Mouse (Mus musculus) lung, embryonic 14.5 days (tissue): ENCODE results near the gene Omt2b. TPM values are rescaled to one million over a fixed set of nuclear protein-coding genes. Genes with fewer than 3 reads are reported as not detected.

Source experiments
- ATAC-seq: fragments of 200-750 bp; cut with Nextera tagmentation; 2 replicates; pipeline ENCODE4 v1.8.0; 2017; ENCODE audit warnings: mild to moderate bottlenecking, moderate TSS enrichment, moderate library complexity; ENCODE audit not compliant: insufficient read depth
- DNase-seq: peaks from one replicate; pipeline ENCODE4 v3.0.0-alpha.2; 2015
- H3K27ac ChIP-seq: fragments of 300-500 bp; sonication (generic); 2 replicates; pipeline ENCODE4 v1.5.1; 2014; ENCODE audit warnings: low read depth, mild to moderate bottlenecking, moderate library complexity
- H3K27me3 ChIP-seq: fragments of 300-500 bp; sonication (generic); 2 replicates; pipeline ENCODE4 v1.6.1; 2014; ENCODE audit warnings: low read length, control low read depth; ENCODE audit not compliant: insufficient read depth
- H3K36me3 ChIP-seq: fragments of 300-500 bp; sonication (generic); 2 replicates; pipeline ENCODE4 v1.6.1; 2014; ENCODE audit warnings: control low read depth; ENCODE audit not compliant: insufficient read depth
- H3K4me1 ChIP-seq: fragments of 300-500 bp; sonication (generic); 2 replicates; pipeline ENCODE4 v1.6.1; 2014; ENCODE audit warnings: antibody characterized with exemption, control low read depth; ENCODE audit not compliant: insufficient read depth
- H3K4me2 ChIP-seq: fragments of 300-500 bp; sonication (generic); 2 replicates; pipeline ENCODE4 v1.6.1; 2014; ENCODE audit warnings: mild to moderate bottlenecking
- H3K4me3 ChIP-seq: fragments of 300-500 bp; sonication (generic); 2 replicates; pipeline ENCODE4 v1.5.1; 2014; ENCODE audit warnings: low read depth, low read length
- H3K9ac ChIP-seq: fragments of 300-500 bp; sonication (generic); 2 replicates; pipeline ENCODE4 v1.6.1; 2014
- H3K9me3 ChIP-seq: fragments of 300-500 bp; sonication (generic); 2 replicates; pipeline ENCODE4 v1.6.1; 2016; ENCODE audit warnings: low read depth, low read length, control low read depth
- CTCF ChIP-seq: IDR thresholded peaks from 2 replicates; pipeline ENCODE4 v1.5.1; 2016; ENCODE audit warnings: antibody characterized with exemption, low read depth
- WGBS: fragments of 180-500 bp; shearing (Covaris S2); extraction: QIAGEN DNeasy Blood & Tissue Kit; methylation state at CpG from one replicate; pipeline ENCODE4 v1.1.7; 2014; 5-methylcytosine and 5-hydroxymethylcytosine counted together
- polyA plus RNA-seq: library from polyadenylated mRNA; unstranded; fragments of >200 nt; fragmentation: Nextera tagmentation; extraction: Ambion mirVana; gene quantifications from 2 replicates; pipeline ENCODE4 v1.2.1, GENCODE M21; 2014

The Omt2b gene
- polyA plus RNA-seq, 1 experiment from 2014 or later, result not detected

DNA sequence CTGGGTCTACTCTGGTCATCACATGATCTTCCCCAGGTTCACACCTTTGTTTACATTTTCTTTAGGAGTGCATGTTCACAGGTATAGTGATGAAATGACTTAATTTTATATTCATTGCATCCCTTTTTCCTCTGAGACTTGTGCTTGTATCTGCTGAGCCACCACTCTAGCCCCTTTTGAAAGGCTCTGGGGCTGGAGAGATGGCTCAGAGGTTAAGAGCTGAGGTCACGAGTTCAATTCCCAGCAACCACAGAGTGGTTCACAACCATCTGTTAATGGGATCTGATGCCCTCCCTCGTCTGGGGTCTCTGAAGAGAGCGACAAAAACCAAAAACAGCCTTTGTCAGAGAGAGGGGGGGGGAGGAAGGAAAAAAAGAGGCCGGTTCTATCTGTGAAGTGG lies 48.1 kb downstream of the Omt2b start:
- H3K9ac ChIP-seq, result no peak overlapping the region
- no peak overlapping the region for H3K27ac ChIP-seq
- peaks cover 3% of the 10 kb centered on the region; the same call in 1 of the 2 replicates for H3K4me1 ChIP-seq
- DNase-seq (no peak), ATAC-seq (no peak)
- H3K4me3 ChIP-seq, result no peak overlapping the region
- TF ChIP-seq CTCF, result no peak
- H3K27me3 ChIP-seq, result peaks cover 8% of the 10 kb centered on the region
- H3K4me2 ChIP-seq, result no peak overlapping the region
- H3K9me3 ChIP-seq, result no peaks in the 10 kb centered on the region
- WGBS, result 69% methylated on average over 4 of the region's 4 CpGs
- H3K36me3 ChIP-seq, result no peaks in the 10 kb centered on the region

DNA sequence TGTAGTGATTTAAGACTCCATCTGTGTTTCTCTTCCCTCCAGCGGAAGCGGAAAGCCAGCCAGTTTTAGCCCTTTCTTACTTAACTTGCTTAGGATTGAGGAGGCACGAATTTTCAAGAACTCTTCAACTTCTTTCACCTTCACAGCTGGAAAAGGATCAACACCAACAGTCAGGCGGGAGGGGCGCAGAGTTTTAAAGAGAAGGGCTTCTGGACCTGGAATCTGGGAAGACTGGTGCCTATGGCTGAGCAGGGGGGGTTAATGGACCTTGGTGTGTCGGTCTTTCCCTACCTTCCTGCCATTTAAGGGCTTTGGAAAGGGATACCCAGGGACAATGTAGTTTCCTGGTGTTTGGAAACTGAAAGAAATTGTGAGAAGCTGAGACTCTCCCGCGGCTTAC lies 50.2 kb downstream of the Omt2b start:
- Histone ChIP-seq H3K4me3 (peak overlapping the region; percentile 23; the same call in 1 of the 2 replicates), H3K27ac (no peak overlapping the region), H3K36me3 (no peaks in the 10 kb centered on the region), H3K27me3 (peaks cover 8% of the 10 kb centered on the region), H3K9me3 (no peaks in the 10 kb centered on the region), H3K4me2 (peak overlapping the region; percentile 61), H3K4me1 (peaks cover 3% of the 10 kb centered on the region; the same call in 1 of the 2 replicates), H3K9ac (no peak overlapping the region)
- 40% methylated on average over 8 of the region's 8 CpGs for WGBS
- ATAC-seq (no peak), DNase-seq (no peak)
- TF ChIP-seq CTCF, result no peak

DNA sequence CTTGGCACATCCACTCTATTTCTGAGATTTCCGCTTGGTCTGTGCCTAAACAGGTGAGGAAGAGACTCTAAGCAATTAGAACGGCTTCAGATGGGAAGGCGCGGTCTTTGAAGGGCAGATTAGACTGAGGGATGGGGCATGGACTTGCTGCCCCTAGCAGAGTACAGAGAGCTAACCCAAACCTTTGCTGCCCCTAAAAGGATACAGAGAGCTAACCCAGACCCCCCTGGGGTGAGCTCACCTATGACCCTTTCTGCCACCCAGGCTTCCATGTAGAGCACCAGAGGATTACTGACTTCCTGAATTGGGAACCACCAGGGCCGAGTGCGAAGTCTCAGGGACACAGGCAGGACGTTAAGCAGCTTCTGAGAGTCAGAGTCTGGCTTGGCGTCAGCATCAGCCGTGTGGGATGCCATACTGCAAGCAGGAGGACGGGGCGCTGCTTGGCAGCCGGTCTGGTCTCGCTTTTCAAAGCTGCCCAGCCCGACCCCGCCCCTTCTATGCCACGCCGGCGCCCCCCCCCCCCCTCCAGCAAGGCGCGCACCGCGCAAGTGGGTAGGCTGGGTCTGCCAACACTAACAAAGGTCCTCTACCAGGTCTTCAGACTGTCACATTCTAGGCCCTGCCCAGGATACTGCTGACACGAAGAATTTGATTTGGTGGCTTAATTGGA lies 50.9 kb downstream of the Omt2b start, which contains the start of gene Ooep:
TSS of gene Ooep (minus strand) at position 613 of the 673 bp plus-strand sequence.
- 7% methylated on average over 20 of the region's 23 CpGs for WGBS
- no peaks in the 10 kb centered on the region for H3K36me3 ChIP-seq
- peak; percentile 80 for ATAC-seq
- H3K9ac ChIP-seq, result peak within 1 kb of the TSS; percentile 9; the same call in 1 of the 2 replicates
- peaks cover 3% of the 10 kb centered on the region; the same call in 1 of the 2 replicates for H3K4me1 ChIP-seq
- H3K27me3 ChIP-seq, result peaks cover 8% of the 10 kb centered on the region
- TF ChIP-seq CTCF, result 0 out of 2 replicates have a peak, but pooled peaks have one; percentile 3
- H3K27ac ChIP-seq, result no peak within 1 kb of the TSS
- DNase-seq, result peak; percentile 72
- no peaks in the 10 kb centered on the region for H3K9me3 ChIP-seq
- H3K4me3 ChIP-seq, result peak within 1 kb of the TSS; percentile 23
- peak within 1 kb of the TSS; percentile 61 for H3K4me2 ChIP-seq

Other genes with a start within 250 kb of the Omt2b start
- 40.5 and 41.8 TPM in 2 replicates for gene Fbxo9, start 218.5 kb upstream of the Omt2b start, polyA plus RNA-seq
- gene Ick, start 218.4 kb upstream of the Omt2b start, polyA plus RNA-seq, result 22.9 and 23.2 TPM in 2 replicates
- 48.4 and 58.0 TPM in 2 replicates for gene Gsta4, start 144.8 kb upstream of the Omt2b start, polyA plus RNA-seq
- gene Gsta1, start 96.9 kb upstream of the Omt2b start, polyA plus RNA-seq, result not detected in 2 replicates
- not detected in 2 replicates for gene Gm3776, start 70.5 kb upstream of the Omt2b start, polyA plus RNA-seq
- gene Gm10639, start 37.7 kb upstream of the Omt2b start, polyA plus RNA-seq, result not detected in 2 replicates
- gene Omt2a, start 12.8 kb upstream of the Omt2b start, polyA plus RNA-seq, result not detected in 2 replicates
- 0.21 TPM in 1 of 2 replicates, not detected in the other for gene Gsta2, start 28.2 kb downstream of the Omt2b start, polyA plus RNA-seq
- not detected in 2 replicates for gene Dppa5a, start 40.6 kb downstream of the Omt2b start, polyA plus RNA-seq
- 1.7 and 2.9 TPM in 2 replicates for gene Ooep, start 51.1 kb downstream of the Omt2b start, polyA plus RNA-seq
- 0.14 and 0.18 TPM in 2 replicates for gene Ddx43, start 68.2 kb downstream of the Omt2b start, polyA plus RNA-seq
- gene Cgas, start 115.6 kb downstream of the Omt2b start, polyA plus RNA-seq, result 3.1 and 3.4 TPM in 2 replicates
- gene Mto1, start 120.6 kb downstream of the Omt2b start, polyA plus RNA-seq, result 25.0 and 26.8 TPM in 2 replicates
- 0.38 and 1.0 TPM in 2 replicates for gene Gm17324, start 121.2 kb downstream of the Omt2b start, polyA plus RNA-seq
- gene Eef1a1, start 161.6 kb downstream of the Omt2b start, polyA plus RNA-seq, result 5,431 and 5,487 TPM in 2 replicates